9 mouse cellular contexts compared by ENCODE assay signal in the genomic region with DNA sequence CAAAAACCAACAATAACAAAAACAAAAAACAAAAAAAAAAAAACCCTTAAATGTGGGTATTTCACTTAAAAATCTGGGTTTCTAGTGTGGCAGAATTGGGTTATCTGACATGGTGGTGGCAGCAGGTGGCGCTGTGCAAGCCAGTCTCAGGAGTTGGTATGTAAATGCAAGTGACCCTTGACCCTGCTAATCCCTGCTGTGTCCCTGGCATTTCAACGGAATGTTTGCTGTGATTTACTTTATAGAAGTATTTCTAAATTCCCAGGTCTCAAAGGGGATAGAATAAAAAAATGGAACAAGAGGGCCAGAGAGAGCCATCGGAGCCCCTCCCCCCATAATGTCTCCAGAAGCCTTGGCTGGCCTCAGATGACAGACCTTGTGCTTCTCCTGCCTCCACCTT. TPM values are rescaled to one million over a fixed set of nuclear protein-coding genes. Genes with fewer than 3 reads are reported as not detected.
DNase-seq lines count a peak whose midpoint lies in the region; ATAC-seq and TF ChIP-seq lines count a peak whose summit lies in the region.
"Had no signal": no experiment of that assay in that cellular context is flagged by ENCODE, and none has a peak within 500 bp of the region (broad histone marks: within the 10 kb centered on the region; RNA-seq: fewer than 3 reads in every experiment).

No protein-coding gene starts in this region.

- H3K4me3 ChIP-seq in forebrain, embryonic 10.5 days: no peak overlapping the region
- H3K4me3 ChIP-seq in forebrain, embryonic 16.5 days (replicated peaks; ENCODE audit: low read length): no peak overlapping the region
- no peak overlapping the region for H3K4me3 ChIP-seq in spleen, adult 2 months (ENCODE audit: extremely low read depth, insufficient read depth, insufficient read length)
- H3K4me3 ChIP-seq in embryonic facial prominence, embryonic 11.5 days (ENCODE audit: low read depth, low read length): no peak overlapping the region

- H3K27me3 ChIP-seq in forebrain, embryonic 10.5 days (ENCODE audit: poor library complexity, severe bottlenecking): no peaks in the 10 kb centered on the region
- no peaks in the 10 kb centered on the region for H3K27me3 ChIP-seq in forebrain, embryonic 16.5 days (replicated peaks; ENCODE audit: control insufficient read depth, insufficient read depth, low read length)
- no peaks in the 10 kb centered on the region for H3K27me3 ChIP-seq in spleen, adult 2 months (ENCODE audit: control insufficient read depth, insufficient read depth, low read length)
- H3K27me3 ChIP-seq in embryonic facial prominence, embryonic 11.5 days (ENCODE audit: control insufficient read depth, insufficient read depth, low read length): no peaks in the 10 kb centered on the region

- 31% methylated on average over 3 of the region's 3 CpGs for WGBS in forebrain, embryonic 10.5 days
- WGBS in forebrain, embryonic 16.5 days: 24% methylated on average over 3 of the region's 3 CpGs
- WGBS in spleen, adult 2 months: 41% methylated on average over 3 of the region's 3 CpGs
- 18% methylated on average over 3 of the region's 3 CpGs for WGBS in embryonic facial prominence, embryonic 11.5 days

- TF ChIP-seq CTCF in spleen, adult 2 months (IDR thresholded peaks at IDR 0.05; ENCODE audit: extremely low read depth, insufficient read depth, insufficient read length, insufficient replicate concordance): peak; percentile 18; the same call in 1 of the 2 replicates

- H3K9ac ChIP-seq in forebrain, embryonic 16.5 days (replicated peaks; ENCODE audit: low read depth, low read length): no peak overlapping the region
- no peak overlapping the region for H3K9ac ChIP-seq in embryonic facial prominence, embryonic 11.5 days (replicated peaks; ENCODE audit: low read length)

- H3K4me2 ChIP-seq in forebrain, embryonic 16.5 days (ENCODE audit: low read length): no peak overlapping the region
- no peak overlapping the region for H3K4me2 ChIP-seq in embryonic facial prominence, embryonic 11.5 days (ENCODE audit: low read depth, low read length)

- H3K9me3 ChIP-seq in forebrain, embryonic 10.5 days: no peaks in the 10 kb centered on the region
- 0 out of 2 replicates have a peak, but pooled peaks cover 2% of the 10 kb centered on the region for H3K9me3 ChIP-seq in forebrain, embryonic 16.5 days (ENCODE audit: control insufficient read depth, low read length)
- no peaks in the 10 kb centered on the region for H3K9me3 ChIP-seq in embryonic facial prominence, embryonic 11.5 days (replicated peaks; ENCODE audit: control insufficient read depth, low read length)

- peak overlapping the region; percentile 40 for H3K27ac ChIP-seq in forebrain, embryonic 10.5 days
- H3K27ac ChIP-seq in forebrain, embryonic 16.5 days (ENCODE audit: low read length): no peak overlapping the region
- H3K27ac ChIP-seq in spleen, adult 2 months (ENCODE audit: insufficient read depth, low read length): no peak overlapping the region
- H3K27ac ChIP-seq in embryonic facial prominence, embryonic 11.5 days (replicated peaks; ENCODE audit: low read depth, low read length): no peak overlapping the region

- no peak for TF ChIP-seq POLR2A in spleen, adult 2 months (IDR thresholded peaks at IDR 0.05; ENCODE audit: low read depth, low read length)

- H3K4me1 ChIP-seq in forebrain, embryonic 10.5 days: peaks cover 11% of the 10 kb centered on the region
- H3K4me1 ChIP-seq in forebrain, embryonic 16.5 days (replicated peaks; ENCODE audit: control insufficient read depth, insufficient read depth, low read length): no peaks in the 10 kb centered on the region
- H3K4me1 ChIP-seq in spleen, adult 2 months (ENCODE audit: control insufficient read depth, insufficient read depth, insufficient read length): no peaks in the 10 kb centered on the region
- no peaks in the 10 kb centered on the region for H3K4me1 ChIP-seq in embryonic facial prominence, embryonic 11.5 days (ENCODE audit: control insufficient read depth, insufficient read depth, low read length)

- ATAC-seq in forebrain, embryonic 16.5 days: no peak
- ATAC-seq in embryonic facial prominence, embryonic 11.5 days (replicated peaks; ENCODE audit: insufficient number of reproducible peaks, low FRiP score, low TSS enrichment, low read depth): no peak
- peak; percentile 76; the same call in 1 of the 2 replicates for ATAC-seq in megakaryocyte progenitor cell, adult 5-6 weeks (replicated peaks; ENCODE audit: poor library complexity)

- peaks cover 34% of the 10 kb centered on the region for H3K36me3 ChIP-seq in forebrain, embryonic 10.5 days (replicated peaks)
- peaks cover 8% of the 10 kb centered on the region for H3K36me3 ChIP-seq in forebrain, embryonic 16.5 days (ENCODE audit: control insufficient read depth, insufficient read depth)
- peaks cover 2% of the 10 kb centered on the region; the same call in 1 of the 2 replicates for H3K36me3 ChIP-seq in spleen, adult 2 months (ENCODE audit: control insufficient read depth, insufficient read depth, low read length)
- no peaks in the 10 kb centered on the region for H3K36me3 ChIP-seq in embryonic facial prominence, embryonic 11.5 days (replicated peaks; ENCODE audit: control insufficient read depth, insufficient read depth, low read depth, low read length)

- DNase-seq in forebrain, embryonic 10.5 days (ENCODE audit: extremely low spot score, low spot score): peak; percentile 44
- peak in 1 of 2 experiments; percentile 26 for DNase-seq in spleen, adult 2 months (ENCODE audit: low read depth in 1 of 2, low spot score in 2 of 2)
- no peak for DNase-seq in spleen, postnatal 36 days (ENCODE audit: low spot score in 2 of 2)
- peak; percentile 61 for DNase-seq in embryonic facial prominence, embryonic 11.5 days (ENCODE audit: low spot score)
- DNase-seq in right cerebral cortex, postnatal 25 days: no peak
- DNase-seq in layer of hippocampus, adult 8-10 months (ENCODE audit: low spot score in 2 of 2): no peak

RNA-seq across cellular contexts. Expression of gene Chmp4b, which starts 3.4 kb away (rescaled TPM):
- 12.9 and 13.4 TPM in 2 replicates for polyA plus RNA-seq in forebrain, embryonic 10.5 days (2016; fragmentation: Nextera tagmentation; extraction: Ambion mirVana)
- 18.5 and 19.5 TPM in 2 replicates for polyA plus RNA-seq in forebrain, embryonic 16.5 days (2015; fragmentation: Nextera tagmentation; extraction: Ambion mirVana)
- 52.8 and 63.3 TPM in 2 replicates for polyA plus RNA-seq in spleen, adult 2 months (2012; rRNA removed)
- 14.0 and 14.8 TPM in 2 replicates for polyA plus RNA-seq in embryonic facial prominence, embryonic 11.5 days (2014; fragmentation: Nextera tagmentation; extraction: Ambion mirVana)
- 81.2 and 89.4 TPM in 2 replicates for total RNA-seq in megakaryocyte progenitor cell, adult 5-6 weeks (2015)
- total RNA-seq in megakaryocyte progenitor cell, adult 5-6 weeks (2017): 103 and 120 TPM in 2 replicates
- total RNA-seq in layer of hippocampus, adult 8-10 months (2022): 100 to 1,000 TPM; 206 to 234 (median 209) TPM

RNA-seq across cellular contexts. Expression of gene 4930519P11Rik, which starts 34.8 kb away (rescaled TPM):
- 0.34 and 0.53 TPM in 2 replicates for polyA plus RNA-seq in forebrain, embryonic 10.5 days (2016; fragmentation: Nextera tagmentation; extraction: Ambion mirVana)
- polyA plus RNA-seq in forebrain, embryonic 16.5 days (2015; fragmentation: Nextera tagmentation; extraction: Ambion mirVana): not detected in 2 replicates
- polyA plus RNA-seq in spleen, adult 2 months (2012; rRNA removed): 0.80 and 1.4 TPM in 2 replicates
- not detected in 2 replicates for polyA plus RNA-seq in embryonic facial prominence, embryonic 11.5 days (2014; fragmentation: Nextera tagmentation; extraction: Ambion mirVana)
- 0.54 TPM in 1 of 2 replicates, not detected in the other for total RNA-seq in megakaryocyte progenitor cell, adult 5-6 weeks (2015)
- not detected in 2 replicates for total RNA-seq in megakaryocyte progenitor cell, adult 5-6 weeks (2017)
- total RNA-seq in layer of hippocampus, adult 8-10 months (2022): not detected
- polyA plus RNA-seq: large intestine, adult 2 months had no signal

RNA-seq across cellular contexts. Expression of gene Zfp341, which starts 35.0 kb away (rescaled TPM):
- polyA plus RNA-seq in forebrain, embryonic 10.5 days (2016; fragmentation: Nextera tagmentation; extraction: Ambion mirVana): 0.93 and 1.2 TPM in 2 replicates
- 2.6 and 3.3 TPM in 2 replicates for polyA plus RNA-seq in forebrain, embryonic 16.5 days (2015; fragmentation: Nextera tagmentation; extraction: Ambion mirVana)
- 6.1 and 7.1 TPM in 2 replicates for polyA plus RNA-seq in spleen, adult 2 months (2012; rRNA removed)
- polyA plus RNA-seq in embryonic facial prominence, embryonic 11.5 days (2014; fragmentation: Nextera tagmentation; extraction: Ambion mirVana): 0.60 and 1.1 TPM in 2 replicates
- 3.3 and 4.0 TPM in 2 replicates for total RNA-seq in megakaryocyte progenitor cell, adult 5-6 weeks (2015)
- total RNA-seq in megakaryocyte progenitor cell, adult 5-6 weeks (2017): 1.2 and 2.3 TPM in 2 replicates
- total RNA-seq in layer of hippocampus, adult 8-10 months (2022): 10 to 100 TPM in 1 of 4 experiments, 1 to 10 TPM in 3; 8.6 to 10.8 (median 9.3) TPM

RNA-seq across cellular contexts. Expression of gene Pxmp4, which starts 44.6 kb away (rescaled TPM):
- 9.3 and 12.4 TPM in 2 replicates for polyA plus RNA-seq in forebrain, embryonic 10.5 days (2016; fragmentation: Nextera tagmentation; extraction: Ambion mirVana)
- polyA plus RNA-seq in forebrain, embryonic 16.5 days (2015; fragmentation: Nextera tagmentation; extraction: Ambion mirVana): 12.0 and 14.8 TPM in 2 replicates
- 14.6 and 20.3 TPM in 2 replicates for polyA plus RNA-seq in spleen, adult 2 months (2012; rRNA removed)
- polyA plus RNA-seq in embryonic facial prominence, embryonic 11.5 days (2014; fragmentation: Nextera tagmentation; extraction: Ambion mirVana): 13.6 and 15.8 TPM in 2 replicates
- total RNA-seq in megakaryocyte progenitor cell, adult 5-6 weeks (2015): 14.6 and 14.9 TPM in 2 replicates
- 9.2 and 10.7 TPM in 2 replicates for total RNA-seq in megakaryocyte progenitor cell, adult 5-6 weeks (2017)
- total RNA-seq in layer of hippocampus, adult 8-10 months (2022): 10 to 100 TPM; 11.3 to 12.6 (median 11.7) TPM

Comparison
In these comparisons a context has a peak if more than half of its experiments do, and no peak if none do; other contexts are left out.
1. DNase-seq: peak in forebrain, embryonic 10.5 days (single experiment) and embryonic facial prominence, embryonic 11.5 days (single experiment); none in spleen, postnatal 36 days (0 of 2), right cerebral cortex, postnatal 25 days (single experiment) and layer of hippocampus, adult 8-10 months (0 of 2).